Mouse (Mus musculus): ENCODE data around the gene Saa1.

DNA sequence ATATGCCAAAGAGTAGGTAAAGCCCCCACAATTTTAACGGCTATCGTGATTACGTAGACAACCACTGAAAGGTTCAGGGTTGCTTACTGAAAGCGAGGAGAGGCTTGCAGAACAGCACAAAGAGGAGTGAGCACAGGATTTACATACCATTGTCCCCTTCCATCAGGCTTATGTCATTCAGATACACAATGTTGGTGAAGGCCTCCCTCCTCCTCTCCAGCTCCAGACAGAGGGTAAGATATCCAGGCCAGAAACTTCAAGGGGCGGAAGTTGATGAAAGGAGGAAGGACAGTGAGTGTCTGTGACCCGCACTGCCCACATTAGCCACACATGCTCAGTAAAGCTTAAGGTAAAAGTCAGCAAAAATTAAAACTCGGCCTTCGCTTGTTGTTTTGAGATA lies 21.9 kb upstream of the Saa1 start:
- TF ChIP-seq POLR2A (IDR thresholded peaks at IDR 0.05; ENCODE audit: control insufficient read depth, extremely low read depth, insufficient read depth, low read length, poor library complexity) (no peak), CTCF (IDR thresholded peaks at IDR 0.05; ENCODE audit: borderline replicate concordance, control insufficient read depth, extremely low read depth, insufficient read depth, low read length, poor library complexity) (no peak)
